Mouse (Mus musculus) neural tube, embryonic 13.5 days (tissue): ENCODE measurements at regions not wholly inside any gene's neighbourhood (a gene's known extent, or its start where the extent isn't known, plus 50 kb on each side); places are given as distances from the start of the nearest gene placed in this dataset.

Experiments
- ATAC-seq: fragments of 200-750 bp; cut with Nextera tagmentation; 2 replicates; pipeline ENCODE4 v1.8.0; 2017; ENCODE audit warnings: low read depth, mild to moderate bottlenecking, moderate TSS enrichment, moderate library complexity
- H3K27ac ChIP-seq: fragments of 300-500 bp; sonication (generic); replicated peaks from 2 replicates; pipeline ENCODE4 v1.5.1; 2015; ENCODE audit warnings: moderate library complexity, mild to moderate bottlenecking, inconsistent platforms
- H3K27me3 ChIP-seq: fragments of 300-500 bp; sonication (generic); 2 replicates; pipeline ENCODE4 v1.6.1; 2015; ENCODE audit warnings: mild to moderate bottlenecking, inconsistent platforms
- H3K36me3 ChIP-seq: fragments of 300-500 bp; sonication (generic); 2 replicates; pipeline ENCODE4 v1.6.1; 2015; ENCODE audit warnings: mild to moderate bottlenecking, inconsistent platforms
- H3K4me1 ChIP-seq: fragments of 300-500 bp; sonication (generic); replicated peaks from 2 replicates; pipeline ENCODE4 v1.6.1; 2015; ENCODE audit warnings: inconsistent platforms
- H3K4me2 ChIP-seq: fragments of 300-500 bp; sonication (generic); 2 replicates; pipeline ENCODE4 v1.6.1; 2015; ENCODE audit warnings: inconsistent platforms, mild to moderate bottlenecking, moderate library complexity
- H3K4me3 ChIP-seq: fragments of 300-500 bp; sonication (generic); 2 replicates; pipeline ENCODE4 v1.5.1; 2015; ENCODE audit warnings: mild to moderate bottlenecking, inconsistent platforms
- H3K9ac ChIP-seq: fragments of 300-500 bp; sonication (generic); 2 replicates; pipeline ENCODE4 v1.6.1; 2015; ENCODE audit warnings: moderate library complexity, mild to moderate bottlenecking, inconsistent platforms
- H3K9me3 ChIP-seq: fragments of 300-500 bp; sonication (generic); 2 replicates; pipeline ENCODE4 v1.6.1; 2016; ENCODE audit warnings: inconsistent platforms
- WGBS: fragments of 180-500 bp; shearing (Covaris S2); methylation state at CpG from one replicate; pipeline ENCODE4 v1.1.7; 2015; 5-methylcytosine and 5-hydroxymethylcytosine counted together

DNA sequence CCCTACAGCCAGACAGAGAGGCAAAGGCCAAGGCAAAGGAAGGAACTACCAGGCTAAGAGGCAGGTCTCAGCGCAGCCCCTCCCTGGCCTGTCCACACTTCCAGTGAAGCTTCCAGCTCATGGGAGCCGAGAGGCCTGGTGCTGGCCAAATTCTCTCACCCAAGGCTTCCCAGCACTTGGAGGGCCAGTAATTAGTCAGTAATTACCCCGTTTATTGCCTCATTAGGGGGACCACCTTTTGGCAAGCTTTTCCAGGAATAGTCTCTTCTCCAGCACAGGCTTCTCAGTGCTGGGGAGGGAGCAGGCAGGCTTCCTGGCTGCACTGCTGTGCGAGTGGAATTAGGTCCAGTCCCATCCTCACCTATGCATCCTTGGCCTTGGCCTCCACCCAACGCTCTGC, 252.8 kb upstream of the Nxpe4 start:
- H3K4me3 ChIP-seq: no peak overlapping the region
- H3K9ac ChIP-seq: no peak overlapping the region
- H3K4me2 ChIP-seq: no peak overlapping the region
- no peaks in the 10 kb centered on the region for H3K36me3 ChIP-seq
- 31% methylated on average over 5 of the region's 5 CpGs for WGBS
- H3K9me3 ChIP-seq: no peaks in the 10 kb centered on the region
- no peak overlapping the region for H3K27ac ChIP-seq
- peaks cover 46% of the 10 kb centered on the region for H3K4me1 ChIP-seq
- peaks cover 30% of the 10 kb centered on the region for H3K27me3 ChIP-seq
- no peak for ATAC-seq

GRCm38 (mm10) chr9:47910501-47910906, 251.3 kb upstream of the Nxpe4 start:
- 10% methylated on average over 6 of the region's 6 CpGs for WGBS
- Histone ChIP-seq H3K36me3 (no peaks in the 10 kb centered on the region), H3K4me3 (no peak overlapping the region), H3K4me2 (no peak overlapping the region), H3K27me3 (peaks cover 24% of the 10 kb centered on the region), H3K9ac (no peak overlapping the region), H3K9me3 (no peaks in the 10 kb centered on the region), H3K4me1 (peaks cover 32% of the 10 kb centered on the region), H3K27ac (peak overlapping the region; percentile 83)
- ATAC-seq: peak; percentile 93

GRCm38 (mm10) chr9:47912823-47913222, 249.0 kb upstream of the Nxpe4 start:
- H3K36me3 ChIP-seq: no peaks in the 10 kb centered on the region
- WGBS: 86% methylated on average over 5 of the region's 5 CpGs
- H3K27me3 ChIP-seq: peaks cover 6% of the 10 kb centered on the region; the same call in 1 of the 2 replicates
- H3K27ac ChIP-seq: no peak overlapping the region
- H3K4me3 ChIP-seq: no peak overlapping the region
- no peak for ATAC-seq
- H3K9ac ChIP-seq: no peak overlapping the region
- H3K4me2 ChIP-seq: no peak overlapping the region
- H3K9me3 ChIP-seq: no peaks in the 10 kb centered on the region
- peaks cover 27% of the 10 kb centered on the region for H3K4me1 ChIP-seq

DNA sequence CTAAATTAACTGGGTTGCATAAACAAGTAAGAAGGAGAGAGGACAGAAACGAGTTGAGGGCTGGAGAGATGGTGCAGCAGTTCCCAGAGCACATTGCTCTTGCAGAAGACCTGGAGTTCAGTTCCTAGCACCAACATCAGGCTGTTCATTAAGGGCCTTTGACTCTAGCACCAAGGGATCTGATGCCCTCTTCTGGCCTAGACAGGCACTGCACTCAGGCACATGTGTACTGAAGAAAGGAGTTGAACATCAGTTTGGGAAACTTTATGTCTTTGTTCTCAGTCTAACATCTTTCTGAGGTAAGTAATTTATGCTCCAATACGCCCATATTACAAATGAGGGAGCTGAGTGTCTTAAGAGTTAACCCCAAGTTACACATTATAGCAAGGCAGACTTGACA, 226.5 kb upstream of the Nxpe4 start:
- no peak overlapping the region for H3K4me2 ChIP-seq
- H3K36me3 ChIP-seq: no peaks in the 10 kb centered on the region
- ATAC-seq: no peak
- H3K27me3 ChIP-seq: no peaks in the 10 kb centered on the region
- no peak overlapping the region for H3K4me3 ChIP-seq
- H3K9ac ChIP-seq: no peak overlapping the region
- 73% methylated on average over 2 of the region's 2 CpGs for WGBS
- H3K4me1 ChIP-seq: peaks cover 11% of the 10 kb centered on the region
- H3K9me3 ChIP-seq: no peaks in the 10 kb centered on the region
- no peak overlapping the region for H3K27ac ChIP-seq

DNA sequence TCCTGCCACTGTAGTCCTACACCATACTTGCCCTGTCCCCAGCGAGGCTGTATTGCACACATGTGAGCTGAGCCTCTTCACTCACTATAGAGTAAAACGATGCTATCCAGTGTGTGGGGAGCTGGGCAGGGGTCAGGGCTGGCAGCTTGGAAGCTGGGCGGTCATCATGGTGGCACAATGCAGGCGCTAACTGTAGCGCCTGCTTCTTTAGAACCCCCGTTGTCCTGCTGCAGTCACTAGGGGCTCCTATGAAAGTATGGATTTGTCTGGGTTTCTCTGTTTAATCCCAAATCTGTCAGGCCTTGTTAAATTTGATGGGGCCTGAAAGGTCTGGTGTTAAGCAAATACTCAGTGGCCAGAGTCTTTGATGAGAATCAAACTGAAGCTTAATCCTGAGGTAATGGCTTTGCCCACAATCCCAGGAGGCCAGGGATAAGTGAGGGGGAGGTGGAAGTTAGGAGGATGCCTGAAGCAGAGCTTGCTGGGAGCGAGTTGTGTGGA, 225.8 kb upstream of the Nxpe4 start:
- Histone ChIP-seq H3K4me3 (no peak overlapping the region), H3K36me3 (no peaks in the 10 kb centered on the region), H3K4me1 (peaks cover 11% of the 10 kb centered on the region), H3K9me3 (no peaks in the 10 kb centered on the region), H3K9ac (no peak overlapping the region), H3K27ac (no peak overlapping the region), H3K4me2 (no peak overlapping the region), H3K27me3 (no peaks in the 10 kb centered on the region)
- no peak for ATAC-seq
- WGBS: 80% methylated on average over 7 of the region's 7 CpGs

DNA sequence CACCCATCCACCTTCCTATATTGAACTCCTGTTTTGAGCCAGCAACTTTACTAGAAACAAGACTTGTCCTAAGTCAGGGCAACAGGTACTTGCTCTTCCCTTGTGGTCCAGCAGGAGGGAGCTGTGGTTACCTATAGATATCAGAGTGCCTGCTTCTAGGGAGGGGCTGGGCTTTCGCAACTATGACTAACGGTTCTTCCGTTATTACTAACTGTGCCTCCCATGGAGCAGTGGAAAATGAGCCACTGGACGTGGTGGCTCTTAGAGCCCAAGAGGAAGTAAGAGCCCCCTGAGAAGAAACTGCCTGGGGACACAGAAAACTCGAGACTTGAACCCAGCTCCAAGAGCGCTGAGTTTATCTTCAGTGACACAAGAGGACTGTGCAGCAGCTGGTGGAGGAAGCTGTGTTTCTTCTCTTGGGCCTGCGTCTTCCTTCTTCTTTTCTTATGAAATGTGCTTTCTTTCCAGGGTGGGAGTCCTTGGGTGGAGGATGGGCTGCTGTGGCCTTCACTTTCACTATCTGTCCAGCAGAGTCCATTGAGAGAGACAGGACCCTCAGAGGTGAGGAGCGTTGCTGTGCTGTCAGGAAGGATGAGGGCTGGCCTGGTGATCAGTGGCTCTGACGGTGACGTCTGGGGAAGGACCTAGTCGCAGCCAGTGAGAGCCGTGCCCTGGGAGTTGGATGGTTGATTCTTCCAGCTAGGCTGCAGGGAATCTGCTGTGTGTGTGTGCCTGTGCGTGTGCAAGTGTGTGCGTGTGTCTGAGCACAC, 222.7 kb upstream of the Nxpe4 start:
- no peak for ATAC-seq
- H3K4me1 ChIP-seq: peaks cover 21% of the 10 kb centered on the region
- H3K4me3 ChIP-seq: no peak overlapping the region
- no peaks in the 10 kb centered on the region for H3K9me3 ChIP-seq
- H3K27ac ChIP-seq: no peak overlapping the region
- H3K36me3 ChIP-seq: no peaks in the 10 kb centered on the region
- no peak overlapping the region for H3K4me2 ChIP-seq
- 85% methylated on average over 14 of the region's 14 CpGs for WGBS
- no peaks in the 10 kb centered on the region for H3K27me3 ChIP-seq
- no peak overlapping the region for H3K9ac ChIP-seq

- no peak overlapping the region for H3K9ac ChIP-seq
- H3K4me2 ChIP-seq: no peak overlapping the region
- 32% methylated on average over 11 of the region's 11 CpGs for WGBS
- no peaks in the 10 kb centered on the region for H3K9me3 ChIP-seq
- ATAC-seq: no peak; the same call in 1 of the 2 replicates
- no peak overlapping the region for H3K27ac ChIP-seq
- H3K27me3 ChIP-seq: no peaks in the 10 kb centered on the region
- H3K4me1 ChIP-seq: peaks cover 10% of the 10 kb centered on the region
- no peak overlapping the region for H3K4me3 ChIP-seq
- H3K36me3 ChIP-seq: no peaks in the 10 kb centered on the region
These were observed 218.9 kb upstream of the Nxpe4 start for GRCm38 (mm10) chr9:47942761-47943583.

GRCm38 (mm10) chr9:47946226-47946625, 215.6 kb upstream of the Nxpe4 start:
- 83% methylated on average over 7 of the region's 7 CpGs for WGBS
- peaks cover 14% of the 10 kb centered on the region for H3K4me1 ChIP-seq
- no peaks in the 10 kb centered on the region for H3K36me3 ChIP-seq
- no peak overlapping the region for H3K4me2 ChIP-seq
- H3K4me3 ChIP-seq: no peak overlapping the region
- no peak for ATAC-seq
- H3K9ac ChIP-seq: no peak overlapping the region
- H3K27me3 ChIP-seq: no peaks in the 10 kb centered on the region
- no peaks in the 10 kb centered on the region for H3K9me3 ChIP-seq
- H3K27ac ChIP-seq: no peak overlapping the region

GRCm38 (mm10) chr9:47957881-47958280, 203.9 kb upstream of the Nxpe4 start:
- no peak overlapping the region for H3K4me2 ChIP-seq
- H3K9me3 ChIP-seq: peaks cover 14% of the 10 kb centered on the region; the same call in 1 of the 2 replicates
- 85% methylated on average over 3 of the region's 3 CpGs for WGBS
- H3K4me1 ChIP-seq: peaks cover 5% of the 10 kb centered on the region
- no peak overlapping the region for H3K27ac ChIP-seq
- no peak overlapping the region for H3K4me3 ChIP-seq
- no peaks in the 10 kb centered on the region for H3K36me3 ChIP-seq
- ATAC-seq: no peak
- no peaks in the 10 kb centered on the region for H3K27me3 ChIP-seq
- no peak overlapping the region for H3K9ac ChIP-seq

DNA sequence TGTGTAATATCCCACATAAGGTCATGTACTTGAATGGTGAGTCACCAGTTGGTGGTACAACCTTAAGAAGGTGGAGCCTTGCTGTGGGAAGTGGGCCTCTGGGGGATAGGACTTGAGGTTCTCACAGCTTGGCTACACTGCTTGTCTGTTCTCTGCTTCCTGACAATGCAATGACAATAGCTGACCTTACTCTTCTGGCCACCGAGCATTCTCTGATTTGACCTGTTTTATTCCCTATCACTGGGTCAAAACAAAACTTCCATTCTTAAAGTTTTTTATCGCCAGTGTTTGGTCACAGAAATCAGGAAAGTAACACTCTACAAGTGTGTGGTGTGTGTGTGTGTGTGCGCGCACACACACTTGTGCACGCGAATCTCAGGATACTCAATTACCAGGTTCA, 203.0 kb upstream of the Nxpe4 start:
- H3K27me3 ChIP-seq: no peaks in the 10 kb centered on the region
- no peak overlapping the region for H3K4me2 ChIP-seq
- H3K9me3 ChIP-seq: peaks cover 5% of the 10 kb centered on the region; the same call in 1 of the 2 replicates
- no peak overlapping the region for H3K9ac ChIP-seq
- no peak overlapping the region for H3K27ac ChIP-seq
- no peak overlapping the region for H3K4me3 ChIP-seq
- no peak for ATAC-seq
- no peaks in the 10 kb centered on the region for H3K36me3 ChIP-seq
- H3K4me1 ChIP-seq: peaks cover 9% of the 10 kb centered on the region
- 87% methylated on average over 6 of the region's 6 CpGs for WGBS

- Histone ChIP-seq H3K9ac (no peak overlapping the region), H3K9me3 (no peaks in the 10 kb centered on the region), H3K4me2 (no peak overlapping the region), H3K4me1 (peaks cover 9% of the 10 kb centered on the region), H3K4me3 (no peak overlapping the region), H3K27ac (no peak overlapping the region), H3K27me3 (no peaks in the 10 kb centered on the region), H3K36me3 (no peaks in the 10 kb centered on the region)
- WGBS: 76% methylated on average over 4 of the region's 4 CpGs
- ATAC-seq: no peak
These were observed 200.6 kb upstream of the Nxpe4 start for GRCm38 (mm10) chr9:47961176-47961575.

DNA sequence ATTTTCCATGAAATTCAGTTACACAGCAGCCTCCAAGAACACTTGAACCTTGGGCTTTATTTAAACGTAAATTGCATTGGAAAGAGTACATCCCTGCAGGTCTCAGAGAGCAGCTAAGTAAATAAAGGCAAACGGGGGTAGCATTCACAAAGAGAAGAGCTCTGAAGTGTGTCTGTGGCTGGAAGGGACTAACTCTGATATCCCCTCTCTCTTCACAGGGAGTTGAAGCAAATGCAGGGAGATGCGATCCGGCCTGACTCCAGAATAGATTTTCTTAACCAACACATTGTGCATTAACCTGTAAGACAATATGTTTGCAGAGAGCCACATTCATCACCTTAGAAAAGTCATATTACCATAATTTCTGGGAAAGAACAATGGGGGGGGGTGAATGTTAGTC, 199.7 kb upstream of the Nxpe4 start:
- Histone ChIP-seq H3K9me3 (no peaks in the 10 kb centered on the region), H3K27ac (no peak overlapping the region), H3K9ac (no peak overlapping the region), H3K4me1 (peaks cover 9% of the 10 kb centered on the region), H3K4me3 (no peak overlapping the region), H3K36me3 (no peaks in the 10 kb centered on the region), H3K4me2 (no peak overlapping the region), H3K27me3 (no peaks in the 10 kb centered on the region)
- 63% methylated on average over 4 of the region's 4 CpGs for WGBS
- ATAC-seq: no peak
